Mouse (Mus musculus) lung, embryonic 15.5 days (tissue): ENCODE measurements around the gene Nanog. TPM values are rescaled to one million over a fixed set of nuclear protein-coding genes. Genes with fewer than 3 reads are reported as not detected.
A peak's percentile ranks its signal among the peaks of the same experiment; 100 is the strongest.
"Not testable (repeated sequence)": the region's sequence is repeated elsewhere in the genome, so short reads cannot be mapped to it uniquely, and the experiment has no call there.

Experiments
- ATAC-seq: fragments of 200-750 bp; cut with Nextera tagmentation; 2 replicates; pipeline ENCODE4 v1.8.0; 2017; ENCODE audit warnings: moderate number of reproducible peaks, borderline replicate concordance; ENCODE audit not compliant: low FRiP score, low TSS enrichment; ENCODE audit errors: extremely low read depth
- H3K27ac ChIP-seq: fragments of 300-500 bp; sonication (generic); 2 replicates; pipeline ENCODE4 v1.5.1; 2015; ENCODE audit warnings: moderate library complexity, mild to moderate bottlenecking, inconsistent platforms
- H3K27me3 ChIP-seq: fragments of 300-500 bp; sonication (generic); 2 replicates; pipeline ENCODE4 v1.6.1; 2015; ENCODE audit warnings: inconsistent platforms
- H3K36me3 ChIP-seq: fragments of 300-500 bp; sonication (generic); 2 replicates; pipeline ENCODE4 v1.6.1; 2015; ENCODE audit warnings: inconsistent platforms
- H3K4me1 ChIP-seq: fragments of 300-500 bp; sonication (generic); 2 replicates; pipeline ENCODE4 v1.6.1; 2015; ENCODE audit warnings: inconsistent platforms
- H3K4me2 ChIP-seq: fragments of 300-500 bp; sonication (generic); 2 replicates; pipeline ENCODE4 v1.6.1; 2015; ENCODE audit warnings: inconsistent platforms, mild to moderate bottlenecking, moderate library complexity
- H3K4me3 ChIP-seq: fragments of 300-500 bp; sonication (generic); 2 replicates; pipeline ENCODE4 v1.5.1; 2015; ENCODE audit warnings: mild to moderate bottlenecking, inconsistent platforms
- H3K9ac ChIP-seq: fragments of 300-500 bp; sonication (generic); 2 replicates; pipeline ENCODE4 v1.6.1; 2015; ENCODE audit warnings: inconsistent platforms
- H3K9me3 ChIP-seq: fragments of 300-500 bp; sonication (generic); 2 replicates; pipeline ENCODE4 v1.6.1; 2016; ENCODE audit warnings: inconsistent platforms
- WGBS: fragments of 180-500 bp; shearing (Covaris S2); methylation state at CpG from one replicate; pipeline ENCODE4 v1.1.7; 2015; 5-methylcytosine and 5-hydroxymethylcytosine counted together
- polyA plus RNA-seq: library from polyadenylated mRNA; unstranded; fragments of >200 nt; fragmentation: Nextera tagmentation; extraction: Ambion mirVana; gene quantifications from 2 replicates; pipeline ENCODE4 v1.2.1, GENCODE M21; 2015

Nanog gene
- polyA plus RNA-seq, 1 experiment from 2014 or later = 0.40 TPM

- H3K36me3 ChIP-seq = no peaks in the 10 kb centered on the region
- peak overlapping the region; percentile 88 for H3K27ac ChIP-seq
- no peak for ATAC-seq
- H3K4me2 ChIP-seq = no peak overlapping the region
- peaks cover 6% of the 10 kb centered on the region; the same call in 1 of the 2 replicates for H3K27me3 ChIP-seq
- no peak overlapping the region for H3K4me3 ChIP-seq
- no peak overlapping the region for H3K9ac ChIP-seq
- WGBS = 28% methylated on average over 1 of the region's 1 CpGs
- H3K4me1 ChIP-seq = peaks cover 15% of the 10 kb centered on the region
- no peaks in the 10 kb centered on the region for H3K9me3 ChIP-seq
Measured at GRCm38 (mm10) chr6:122703706-122704105, 3.6 kb upstream of the Nanog start.

DNA sequence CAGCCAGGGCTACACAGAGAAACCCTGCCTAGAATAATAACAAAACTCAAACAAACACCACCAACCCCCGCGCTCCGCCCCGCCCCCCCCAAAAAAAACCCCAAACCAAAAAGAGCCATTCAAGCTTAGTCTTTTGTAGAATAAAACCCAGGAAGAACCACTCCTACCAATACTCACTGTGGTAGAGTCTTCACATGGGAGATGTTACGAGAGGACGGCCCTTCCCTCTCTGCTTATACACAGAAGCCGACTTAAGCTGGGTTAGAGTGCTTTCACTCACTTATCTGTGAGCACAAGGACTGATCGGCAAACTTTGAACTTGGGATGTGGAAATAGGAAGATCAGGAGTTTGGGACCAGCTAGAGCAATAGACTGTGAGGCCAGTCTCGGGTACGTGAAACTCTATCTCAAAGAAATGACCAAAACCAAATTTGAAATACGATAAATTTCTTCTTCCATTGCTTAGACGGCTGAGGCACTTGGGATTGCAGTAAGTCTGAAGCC is 900 bp upstream of the Nanog start:
- Histone ChIP-seq H3K4me3 (no peak overlapping the region), H3K36me3 (no peaks in the 10 kb centered on the region), H3K9ac (no peak overlapping the region), H3K4me1 (peaks cover 15% of the 10 kb centered on the region), H3K27ac (no peak overlapping the region), H3K27me3 (peaks cover 6% of the 10 kb centered on the region; the same call in 1 of the 2 replicates), H3K9me3 (no peaks in the 10 kb centered on the region), H3K4me2 (no peak overlapping the region)
- WGBS = 56% methylated on average over 12 of the region's 12 CpGs
- ATAC-seq = no peak

DNA sequence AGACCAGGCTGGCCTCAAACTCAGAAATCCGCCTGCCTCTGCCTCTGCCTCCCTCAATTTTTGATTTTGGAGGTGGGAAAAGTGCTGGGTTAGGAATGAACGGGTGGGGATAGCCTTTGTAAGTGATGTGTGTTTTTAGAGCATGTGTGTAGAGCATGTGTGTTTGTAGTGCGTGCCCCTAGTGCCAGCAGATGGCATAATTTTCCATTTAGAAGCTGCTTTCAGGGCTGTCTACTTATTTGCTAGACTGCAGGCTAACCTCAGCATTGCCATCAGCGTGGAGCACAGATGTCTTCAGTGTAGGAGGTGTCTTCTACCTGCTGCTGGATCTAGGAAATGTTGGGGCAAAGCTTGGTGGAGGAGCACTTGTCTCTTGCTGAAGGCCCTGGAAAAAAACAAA is 1.5 kb downstream of the Nanog start:
- 70% methylated on average over 4 of the region's 4 CpGs for WGBS
- H3K4me3 ChIP-seq = no peak overlapping the region
- H3K36me3 ChIP-seq = no peaks in the 10 kb centered on the region
- peaks cover 5% of the 10 kb centered on the region for H3K4me1 ChIP-seq
- H3K27me3 ChIP-seq = peaks cover 6% of the 10 kb centered on the region; the same call in 1 of the 2 replicates
- no peak overlapping the region for H3K27ac ChIP-seq
- H3K4me2 ChIP-seq = no peak overlapping the region
- no peaks in the 10 kb centered on the region for H3K9me3 ChIP-seq
- no peak overlapping the region for H3K9ac ChIP-seq
- no peak for ATAC-seq

- H3K4me1 ChIP-seq = peaks cover 4% of the 10 kb centered on the region; the same call in 1 of the 2 replicates
- no peak overlapping the region for H3K27ac ChIP-seq
- no peak overlapping the region for H3K9ac ChIP-seq
- no peaks in the 10 kb centered on the region for H3K9me3 ChIP-seq
- no peak for ATAC-seq
- H3K36me3 ChIP-seq = no peaks in the 10 kb centered on the region
- 54% methylated on average over 2 of the region's 2 CpGs for WGBS
- no peak overlapping the region for H3K4me2 ChIP-seq
- no peak overlapping the region for H3K4me3 ChIP-seq
- H3K27me3 ChIP-seq = peaks cover 6% of the 10 kb centered on the region; the same call in 1 of the 2 replicates
Measured at GRCm38 (mm10) chr6:122711455-122711854, 4.2 kb downstream of the Nanog start.

DNA sequence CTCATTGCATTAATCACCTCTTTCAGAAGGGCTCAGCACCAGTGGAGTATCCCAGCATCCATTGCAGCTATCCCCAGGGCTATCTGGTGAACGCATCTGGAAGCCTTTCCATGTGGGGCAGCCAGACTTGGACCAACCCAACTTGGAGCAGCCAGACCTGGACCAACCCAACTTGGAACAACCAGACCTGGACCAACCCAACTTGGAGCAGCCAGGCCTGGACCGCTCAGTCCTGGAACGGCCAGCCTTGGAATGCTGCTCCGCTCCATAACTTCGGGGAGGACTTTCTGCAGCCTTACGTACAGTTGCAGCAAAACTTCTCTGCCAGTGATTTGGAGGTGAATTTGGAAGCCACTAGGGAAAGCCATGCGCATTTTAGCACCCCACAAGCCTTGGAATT is 5.8 kb downstream of the Nanog start:
- not testable (repeated sequence) for H3K27ac ChIP-seq, H3K9me3 ChIP-seq, H3K27me3 ChIP-seq, ATAC-seq, H3K4me1 ChIP-seq, H3K36me3 ChIP-seq, H3K9ac ChIP-seq, H3K4me2 ChIP-seq, H3K4me3 ChIP-seq
- 93% methylated on average over 7 of the region's 7 CpGs for WGBS

- H3K9ac ChIP-seq = no peak overlapping the region
- ATAC-seq = no peak; the same call in 1 of the 2 replicates
- H3K27ac ChIP-seq = no peak overlapping the region
- no peaks in the 10 kb centered on the region for H3K27me3 ChIP-seq
- no peaks in the 10 kb centered on the region for H3K9me3 ChIP-seq
- WGBS = 36% methylated on average over 7 of the region's 7 CpGs
- H3K36me3 ChIP-seq = no peaks in the 10 kb centered on the region
- H3K4me3 ChIP-seq = no peak overlapping the region
- no peaks in the 10 kb centered on the region for H3K4me1 ChIP-seq
- H3K4me2 ChIP-seq = no peak overlapping the region
Measured at GRCm38 (mm10) chr6:122714707-122715365, 7.5 kb downstream of the Nanog start.

DNA sequence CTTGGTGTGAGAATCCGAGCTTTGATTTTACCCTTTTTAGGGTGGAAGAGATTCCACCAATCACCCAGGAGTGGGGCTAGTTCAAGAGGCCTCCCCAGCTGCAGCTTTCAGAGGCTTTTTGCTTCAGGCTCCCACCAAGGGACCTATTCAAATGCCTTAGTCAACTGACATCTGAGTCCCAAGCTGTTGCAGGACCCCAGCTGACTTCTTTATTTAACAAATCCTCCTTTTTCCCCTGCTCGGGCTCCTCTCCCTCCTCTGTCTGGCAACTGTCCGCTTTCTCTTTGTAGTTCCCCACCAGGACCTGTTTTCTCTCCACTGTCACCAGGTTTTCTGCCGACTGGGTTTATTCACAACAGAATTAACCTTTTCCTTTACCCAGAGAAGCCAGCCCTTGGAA is 8.6 kb downstream of the Nanog start:
- Histone ChIP-seq H3K9me3 (no peaks in the 10 kb centered on the region), H3K9ac (no peak overlapping the region), H3K4me2 (no peak overlapping the region), H3K27me3 (no peaks in the 10 kb centered on the region), H3K4me3 (no peak overlapping the region), H3K36me3 (no peaks in the 10 kb centered on the region), H3K4me1 (no peaks in the 10 kb centered on the region), H3K27ac (no peak overlapping the region)
- ATAC-seq = no peak
- WGBS = 13% methylated on average over 4 of the region's 4 CpGs

GRCm38 (mm10) chr6:122718224-122718623 is 10.9 kb downstream of the Nanog start:
- ATAC-seq, H3K9ac ChIP-seq, H3K4me2 ChIP-seq, H3K4me3 ChIP-seq, H3K27me3 ChIP-seq, H3K4me1 ChIP-seq, H3K27ac ChIP-seq, H3K9me3 ChIP-seq, H3K36me3 ChIP-seq: not testable (repeated sequence)
- WGBS = 69% methylated on average over 1 of the region's 1 CpGs

GRCm38 (mm10) chr6:122719942-122720341 is 12.7 kb downstream of the Nanog start:
- Histone ChIP-seq H3K27ac (no peak overlapping the region), H3K27me3 (no peaks in the 10 kb centered on the region), H3K36me3 (no peaks in the 10 kb centered on the region), H3K4me1 (no peaks in the 10 kb centered on the region), H3K9ac (no peak overlapping the region), H3K9me3 (no peaks in the 10 kb centered on the region), H3K4me2 (no peak overlapping the region), H3K4me3 (no peak overlapping the region)
- WGBS = 17% methylated on average over 2 of the region's 2 CpGs
- ATAC-seq = no peak

GRCm38 (mm10) chr6:122739952-122740351 is 32.7 kb downstream of the Nanog start:
- Histone ChIP-seq H3K4me2 (peak overlapping the region; percentile 11; the same call in 1 of the 2 replicates), H3K4me3 (no peak overlapping the region)
- ATAC-seq = no peak

DNA sequence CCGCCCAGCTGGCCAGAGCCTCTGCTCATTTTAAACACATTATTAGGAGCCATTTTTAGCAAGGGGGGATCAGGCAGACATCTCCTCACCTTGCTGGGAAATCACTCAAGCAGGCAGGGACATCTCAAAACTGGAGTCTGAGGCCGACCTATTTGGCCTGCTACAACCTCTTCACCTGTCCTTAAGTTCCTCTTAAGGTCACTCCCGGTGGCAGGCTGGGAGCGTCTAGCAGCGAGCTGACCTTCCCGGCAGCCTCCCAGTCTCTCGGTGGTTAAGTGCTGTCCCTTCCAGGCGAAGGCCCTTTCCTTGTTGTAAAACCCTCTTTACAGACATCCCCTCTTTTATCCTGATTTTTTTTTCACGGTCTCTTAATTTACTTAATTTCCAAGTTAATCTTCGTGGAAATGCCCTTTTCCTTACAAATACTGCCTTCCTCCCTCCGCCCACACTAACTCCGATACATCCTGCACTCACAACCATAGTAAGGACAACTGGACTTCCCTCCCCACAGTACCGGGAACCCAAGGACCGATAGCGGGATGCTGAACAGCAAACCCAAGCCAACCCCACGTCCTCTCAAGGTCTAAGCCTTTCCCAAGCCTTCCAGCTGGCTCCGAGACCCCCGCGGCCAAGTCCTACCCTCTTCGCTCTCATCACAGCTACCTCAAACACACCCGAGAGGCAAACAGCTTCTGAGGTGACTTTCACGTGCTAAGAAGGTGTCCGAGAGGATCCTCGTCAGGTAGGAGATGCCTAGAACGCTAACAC is 34.4 kb downstream of the Nanog start:
- H3K27me3 ChIP-seq = peaks cover 28% of the 10 kb centered on the region
- no peak overlapping the region for H3K27ac ChIP-seq
- peaks cover 15% of the 10 kb centered on the region; the same call in 1 of the 2 replicates for H3K4me1 ChIP-seq
- H3K4me3 ChIP-seq = peak overlapping the region; percentile 44
- no peaks in the 10 kb centered on the region for H3K36me3 ChIP-seq
- H3K9ac ChIP-seq = peak overlapping the region; percentile 20; the same call in 1 of the 2 replicates
- H3K9me3 ChIP-seq = no peaks in the 10 kb centered on the region
- 7% methylated on average over 25 of the region's 25 CpGs for WGBS
- peak overlapping the region; percentile 76 for H3K4me2 ChIP-seq
- no peak for ATAC-seq

More at GRCm38 (mm10) chr6:122739952-122740351, 32.7 kb downstream of the Nanog start:
- peaks cover 28% of the 10 kb centered on the region for H3K27me3 ChIP-seq
- no peaks in the 10 kb centered on the region for H3K9me3 ChIP-seq
- H3K9ac ChIP-seq = no peak overlapping the region
- H3K4me1 ChIP-seq = peaks cover 15% of the 10 kb centered on the region; the same call in 1 of the 2 replicates
- no peak overlapping the region for H3K27ac ChIP-seq
- no peaks in the 10 kb centered on the region for H3K36me3 ChIP-seq
- 11% methylated on average over 8 of the region's 8 CpGs for WGBS
